Mouse (Mus musculus): ENCODE measurements around the gene Zbtb16. TPM values are rescaled to one million over a fixed set of nuclear protein-coding genes. Genes with fewer than 3 reads are reported as not detected.

The Zbtb16 gene
- total and polyA plus RNA-seq, 3 experiments: 0.34 to 3.0 (median 0.90) TPM

DNA sequence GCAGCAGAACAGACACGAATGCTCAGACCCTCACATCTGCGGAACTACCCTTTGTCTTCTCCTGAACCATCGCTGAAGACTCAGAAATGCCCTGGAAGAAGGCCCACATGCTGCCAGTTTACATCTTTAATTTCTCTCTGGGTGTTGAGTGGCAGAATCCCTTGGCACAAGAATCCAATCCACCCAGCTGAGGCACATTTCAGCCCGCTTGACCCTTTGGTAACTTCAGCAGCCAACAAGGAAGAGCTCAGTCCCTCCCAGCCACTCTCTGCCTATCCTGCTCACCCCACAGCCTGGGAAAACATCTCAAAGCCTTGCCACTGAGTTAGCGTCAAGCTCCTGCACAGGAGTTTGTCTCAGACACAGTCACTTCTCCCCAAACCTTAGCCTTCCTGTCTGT, 162.2 kb downstream of the Zbtb16 start:
- no peak overlapping the region for H3K4me2 ChIP-seq (ENCODE audit: insufficient read depth, low read depth, poor library complexity, severe bottlenecking)
- no peak for TF ChIP-seq MAX (IDR thresholded peaks at IDR 0.05; ENCODE audit: low read length)
- no peak for TF ChIP-seq MXI1 (IDR thresholded peaks at IDR 0.05; ENCODE audit: low read depth, low read length)
- no peak for TF ChIP-seq MEF2A (IDR thresholded peaks at IDR 0.05; ENCODE audit: borderline replicate concordance, low read depth, low read length)
- no peak for TF ChIP-seq CHD2 (IDR thresholded peaks at IDR 0.05; ENCODE audit: low read length)
- no peak for TF ChIP-seq POLR2AphosphoS2 (IDR thresholded peaks at IDR 0.05; ENCODE audit: low read depth, low read length)
- TF ChIP-seq MAZ (IDR thresholded peaks at IDR 0.05; ENCODE audit: low read depth, low read length): no peak
- no peak for TF ChIP-seq CTCF (conservative IDR thresholded peaks at IDR 0.05 in 1 of 2, IDR thresholded peaks at IDR 0.05 in 1 of 2; ENCODE audit: low read depth in 2 of 2, low read length in 2 of 2)
- no peak for TF ChIP-seq CHD1 (IDR thresholded peaks at IDR 0.05; ENCODE audit: low read depth, low read length)
- TF ChIP-seq TCF12 (IDR thresholded peaks at IDR 0.05; ENCODE audit: low read depth, low read length): no peak
- H3K27ac ChIP-seq (ENCODE audit: insufficient read depth, low read depth): no peak overlapping the region
- H3K4me3 ChIP-seq (replicated peaks in 1 of 3; ENCODE audit: low read depth in 2 of 3, low read length in 2 of 3, poor library complexity in 1 of 3): no peak overlapping the region
- no peak for DNase-seq (ENCODE audit: extremely low read depth)
- in situ Hi-C loops (cut with MboI; ENCODE audit: low pct_ligation_motif_present, low pct_unique_long_range_greater_than_20kb, low sequenced_read_pairs): no loop called here
- no peaks in the 10 kb centered on the region for H3K36me3 ChIP-seq (replicated peaks in 1 of 2; ENCODE audit: control insufficient read depth in 1 of 2, insufficient read depth in 1 of 2, low read length in 1 of 2)
- H3K9ac ChIP-seq (ENCODE audit: insufficient read depth, low read depth): no peak overlapping the region
- H3K79me2 ChIP-seq (replicated peaks; ENCODE audit: control insufficient read depth, extremely low read depth, insufficient read depth, poor library complexity, severe bottlenecking): no peaks in the 10 kb centered on the region
- peaks cover 0 to 16% of the 10 kb centered on the region in 2 experiments; a peak in 3 of 4 replicates for H3K4me1 ChIP-seq (ENCODE audit: control insufficient read depth in 1 of 2, insufficient read depth in 2 of 2)
- H3K27me3 ChIP-seq (replicated peaks): no peaks in the 10 kb centered on the region
- dilution Hi-C loops (cut with MboI; ENCODE audit: extremely low pct_ligation_motif_present, extremely low pct_unique_long_range_greater_than_20kb, low sequenced_read_pairs): no loop called here
- no peaks in the 10 kb centered on the region for H3K9me3 ChIP-seq (replicated peaks; ENCODE audit: low read length)

GRCm38 (mm10) chr9:48673213-48673612, 162.8 kb downstream of the Zbtb16 start:
- dilution Hi-C loops (cut with MboI; ENCODE audit: extremely low pct_ligation_motif_present, extremely low pct_unique_long_range_greater_than_20kb, low sequenced_read_pairs): no loop called here
- TF ChIP-seq ZC3H11A (IDR thresholded peaks at IDR 0.05; ENCODE audit: low read depth, low read length): no peak
- no peak for TF ChIP-seq POLR2AphosphoS2 (IDR thresholded peaks at IDR 0.05; ENCODE audit: low read depth, low read length)
- no peak for TF ChIP-seq RAD21 (IDR thresholded peaks at IDR 0.05; ENCODE audit: low read depth, low read length)
- TF ChIP-seq NRF1 (IDR thresholded peaks at IDR 0.05; ENCODE audit: low read depth, low read length): no peak
- TF ChIP-seq USF2 (conservative IDR thresholded peaks at IDR 0.05; ENCODE audit: low read depth, low read length): no peak
- TF ChIP-seq MAFK (IDR thresholded peaks at IDR 0.05; ENCODE audit: insufficient replicate concordance, low read length): no peak
- TF ChIP-seq HCFC1 (IDR thresholded peaks at IDR 0.05; ENCODE audit: low read depth, low read length): no peak
- no peak for TF ChIP-seq UBTF (IDR thresholded peaks at IDR 0.05; ENCODE audit: low read depth, low read length)
- no peak for TF ChIP-seq POLR2A (IDR thresholded peaks at IDR 0.05; ENCODE audit: low read depth, low read length)
- TF ChIP-seq ELF1 (IDR thresholded peaks at IDR 0.05; ENCODE audit: low read depth, low read length): no peak
- TF ChIP-seq SIN3A (IDR thresholded peaks at IDR 0.05; ENCODE audit: low read length): no peak
- no peak for TF ChIP-seq EP300 (IDR thresholded peaks at IDR 0.05; ENCODE audit: low read length)
- no peak for TF ChIP-seq BHLHE40 (IDR thresholded peaks at IDR 0.05; ENCODE audit: low read depth, low read length)
- TF ChIP-seq MAZ (IDR thresholded peaks at IDR 0.05; ENCODE audit: low read depth, low read length): no peak
- no peak for TF ChIP-seq MXI1 (IDR thresholded peaks at IDR 0.05; ENCODE audit: low read depth, low read length)
- in situ Hi-C loops (cut with MboI; ENCODE audit: low pct_ligation_motif_present, low pct_unique_long_range_greater_than_20kb, low sequenced_read_pairs): no loop called here

More at GRCm38 (mm10) chr9:48673213-48673612, 162.8 kb downstream of the Zbtb16 start:
- no peaks in the 10 kb centered on the region for H3K27me3 ChIP-seq (replicated peaks)
- H3K9me3 ChIP-seq (replicated peaks; ENCODE audit: low read length): no peaks in the 10 kb centered on the region
- no peak overlapping the region for H3K4me3 ChIP-seq (replicated peaks in 1 of 3; ENCODE audit: low read depth in 2 of 3, low read length in 2 of 3, poor library complexity in 1 of 3)
- H3K9ac ChIP-seq (ENCODE audit: insufficient read depth, low read depth): no peak overlapping the region
- no peak overlapping the region for H3K4me2 ChIP-seq (ENCODE audit: insufficient read depth, low read depth, poor library complexity, severe bottlenecking)
- no peaks in the 10 kb centered on the region for H3K36me3 ChIP-seq (replicated peaks in 1 of 2; ENCODE audit: control insufficient read depth in 1 of 2, insufficient read depth in 1 of 2, low read length in 1 of 2)
- H3K27ac ChIP-seq (ENCODE audit: insufficient read depth, low read depth): no peak overlapping the region
- H3K4me1 ChIP-seq (ENCODE audit: control insufficient read depth in 1 of 2, insufficient read depth in 2 of 2): peaks cover 0 to 16% of the 10 kb centered on the region in 2 experiments; a peak in 3 of 4 replicates
- no peaks in the 10 kb centered on the region for H3K79me2 ChIP-seq (replicated peaks; ENCODE audit: control insufficient read depth, extremely low read depth, insufficient read depth, poor library complexity, severe bottlenecking)
- no peak for DNase-seq (ENCODE audit: extremely low read depth)
